Comparison of ENCODE assay signal across 28 mouse cellular contexts in genomic region chr14:118842353-118842752, GRCm38 (mm10). TPM values are rescaled to one million over a fixed set of nuclear protein-coding genes. Genes with fewer than 3 reads are reported as not detected.
DNase-seq lines count a peak whose midpoint lies in the region; ATAC-seq lines count a peak whose summit lies in the region.
"Had no signal": no experiment of that assay in that cellular context is flagged by ENCODE, and none has a peak within 500 bp of the region (broad histone marks: within the 10 kb centered on the region; RNA-seq: fewer than 3 reads in every experiment).

No protein-coding gene starts in this region.

- no peaks in the 10 kb centered on the region for H3K9me3 ChIP-seq in limb, embryonic 12.5 days
- H3K9me3 ChIP-seq in limb, embryonic 10.5 days (replicated peaks) = no peaks in the 10 kb centered on the region
- H3K9me3 ChIP-seq in forebrain, embryonic 15.5 days = no peaks in the 10 kb centered on the region
- H3K9me3 ChIP-seq: embryonic facial prominence, embryonic 13.5 days; embryonic facial prominence, embryonic 15.5 days; forebrain, embryonic 10.5 days; forebrain, embryonic 12.5 days had no signal

- H3K36me3 ChIP-seq in limb, embryonic 12.5 days = no peaks in the 10 kb centered on the region
- no peaks in the 10 kb centered on the region for H3K36me3 ChIP-seq in limb, embryonic 10.5 days
- H3K36me3 ChIP-seq in splenic B cell, adult 2 months (ENCODE audit: control insufficient read depth, insufficient read depth, low read length, poor library complexity, severe bottlenecking) = no peaks in the 10 kb centered on the region
- no peaks in the 10 kb centered on the region for H3K36me3 ChIP-seq in forebrain, embryonic 15.5 days
- H3K36me3 ChIP-seq: embryonic facial prominence, embryonic 13.5 days; embryonic facial prominence, embryonic 15.5 days; forebrain, embryonic 10.5 days; forebrain, embryonic 12.5 days; G1E had no signal

- no peak overlapping the region for H3K4me2 ChIP-seq in limb, embryonic 12.5 days
- no peak overlapping the region for H3K4me2 ChIP-seq in forebrain, embryonic 15.5 days (replicated peaks)
- H3K4me2 ChIP-seq: embryonic facial prominence, embryonic 13.5 days; embryonic facial prominence, embryonic 15.5 days; forebrain, embryonic 12.5 days had no signal

- 0 out of 2 replicates have a peak, but pooled peaks have one; percentile 20 for ATAC-seq in limb, embryonic 12.5 days (ENCODE audit: insufficient number of reproducible peaks, insufficient read depth, low FRiP score, low TSS enrichment, low read depth)
- peak; percentile 82 for ATAC-seq in granulocyte monocyte progenitor cell, adult 5-6 weeks (replicated peaks; ENCODE audit: poor library complexity, severe bottlenecking)
- peak; percentile 54 for ATAC-seq in megakaryocyte, adult 5-6 weeks (ENCODE audit: poor library complexity, severe bottlenecking)
- no peak for ATAC-seq in forebrain, embryonic 15.5 days (replicated peaks)
- ATAC-seq: CD4-positive, CD25-positive, alpha-beta regulatory T cell, adult 4 months; forebrain, embryonic 14.5 days; forebrain, postnatal 0 days had no signal

- no peak for DNase-seq in limb, embryonic 10.5 days (ENCODE audit: low spot score)
- peak; percentile 29 for DNase-seq in splenic B cell, adult 2 months (ENCODE audit: low read depth, low spot score)
- DNase-seq in heart, postnatal 4 days = no peak
- no peak for DNase-seq in ovary, postnatal 14 days (ENCODE audit: low spot score)
- DNase-seq: adrenal gland, adult 2 months; adrenal gland, postnatal 10 days; adrenal gland, postnatal 25 days; B cell, adult 2 months; cerebellum, adult 11-12 months; cerebellum, adult 2 months; cerebellum, adult 9-10 months; cerebellum, postnatal 10 days; cerebellum, postnatal 25 days; embryo, embryonic 11 days; forebrain, postnatal 0 days had no signal

- H3K4me1 ChIP-seq in limb, embryonic 12.5 days (replicated peaks) = 0 out of 2 replicates have a peak, but pooled peaks cover 6% of the 10 kb centered on the region
- H3K4me1 ChIP-seq in limb, embryonic 10.5 days = 0 out of 2 replicates have a peak, but pooled peaks cover 2% of the 10 kb centered on the region
- no peaks in the 10 kb centered on the region for H3K4me1 ChIP-seq in forebrain, embryonic 15.5 days
- H3K4me1 ChIP-seq: embryonic facial prominence, embryonic 13.5 days; embryonic facial prominence, embryonic 15.5 days; forebrain, embryonic 12.5 days had no signal

- H3K4me3 ChIP-seq in limb, embryonic 12.5 days (replicated peaks) = no peak overlapping the region
- no peak overlapping the region for H3K4me3 ChIP-seq in limb, embryonic 10.5 days
- H3K4me3 ChIP-seq in forebrain, embryonic 15.5 days = no peak overlapping the region
- H3K4me3 ChIP-seq: embryonic facial prominence, embryonic 13.5 days; embryonic facial prominence, embryonic 15.5 days; erythroblast, embryonic 14.5 days; forebrain, embryonic 10.5 days; forebrain, embryonic 12.5 days had no signal

- peaks cover 16% of the 10 kb centered on the region; the same call in 1 of the 2 replicates for H3K27me3 ChIP-seq in limb, embryonic 12.5 days
- no peaks in the 10 kb centered on the region for H3K27me3 ChIP-seq in limb, embryonic 10.5 days (ENCODE audit: low read depth, poor library complexity, severe bottlenecking)
- no peaks in the 10 kb centered on the region for H3K27me3 ChIP-seq in splenic B cell, adult 2 months (ENCODE audit: control insufficient read depth, insufficient read depth, low read length, poor library complexity, severe bottlenecking)
- no peaks in the 10 kb centered on the region for H3K27me3 ChIP-seq in forebrain, embryonic 15.5 days
- H3K27me3 ChIP-seq: embryonic facial prominence, embryonic 13.5 days; embryonic facial prominence, embryonic 15.5 days had no signal

- H3K27ac ChIP-seq in limb, embryonic 12.5 days = no peak overlapping the region
- no peak overlapping the region for H3K27ac ChIP-seq in limb, embryonic 10.5 days
- H3K27ac ChIP-seq in forebrain, embryonic 15.5 days (replicated peaks) = no peak overlapping the region
- H3K27ac ChIP-seq: embryonic facial prominence, embryonic 13.5 days; embryonic facial prominence, embryonic 15.5 days; forebrain, embryonic 10.5 days; forebrain, embryonic 12.5 days had no signal

- no peak overlapping the region for H3K9ac ChIP-seq in limb, embryonic 12.5 days (replicated peaks)
- no peak overlapping the region for H3K9ac ChIP-seq in forebrain, embryonic 15.5 days (replicated peaks)
- H3K9ac ChIP-seq: embryonic facial prominence, embryonic 13.5 days; embryonic facial prominence, embryonic 15.5 days; forebrain, embryonic 12.5 days; forebrain, postnatal 0 days had no signal

- WGBS in limb, embryonic 12.5 days = 86% methylated on average over 3 of the region's 3 CpGs
- 89% methylated on average over 3 of the region's 3 CpGs for WGBS in limb, embryonic 10.5 days
- WGBS in forebrain, embryonic 15.5 days = 89% methylated on average over 3 of the region's 3 CpGs

RNA-seq across cellular contexts. Expression of gene Cldn10, which starts 54.6 kb away (rescaled TPM):
- polyA plus RNA-seq in limb, embryonic 12.5 days (2016; fragmentation: Nextera tagmentation; extraction: Ambion mirVana) = 1.2 and 1.4 TPM in 2 replicates
- polyA plus RNA-seq in limb, embryonic 10.5 days (2016; fragmentation: Nextera tagmentation; extraction: Ambion mirVana) = 1.4 and 3.4 TPM in 2 replicates
- not detected in 2 replicates for total RNA-seq in granulocyte monocyte progenitor cell, adult 5-6 weeks (2014; fragmentation: Nextera tagmentation)
- total RNA-seq in granulocyte monocyte progenitor cell, adult 5-6 weeks (2017) = 0.31 TPM in 1 of 2 replicates, not detected in the other
- total RNA-seq in megakaryocyte, adult 5-6 weeks (2015) = not detected in 2 replicates
- total RNA-seq in megakaryocyte, adult 5-6 weeks (2017) = 0.29 TPM in 1 of 2 replicates, not detected in the other
- under 1 TPM; 0.23 to 0.24 TPM for total RNA-seq in heart, postnatal 4 days (2021)
- 0.93 and 1.4 TPM in 2 replicates for polyA plus RNA-seq in forebrain, embryonic 15.5 days (2015; fragmentation: Nextera tagmentation; extraction: Ambion mirVana)
- total RNA-seq: CH12.LX had no signal
- polyA plus RNA-seq: erythroblast, embryonic 14.5 days; G1E had no signal
